Mouse (Mus musculus): Measurements from ENCODE around the gene Zscan26.

DNA sequence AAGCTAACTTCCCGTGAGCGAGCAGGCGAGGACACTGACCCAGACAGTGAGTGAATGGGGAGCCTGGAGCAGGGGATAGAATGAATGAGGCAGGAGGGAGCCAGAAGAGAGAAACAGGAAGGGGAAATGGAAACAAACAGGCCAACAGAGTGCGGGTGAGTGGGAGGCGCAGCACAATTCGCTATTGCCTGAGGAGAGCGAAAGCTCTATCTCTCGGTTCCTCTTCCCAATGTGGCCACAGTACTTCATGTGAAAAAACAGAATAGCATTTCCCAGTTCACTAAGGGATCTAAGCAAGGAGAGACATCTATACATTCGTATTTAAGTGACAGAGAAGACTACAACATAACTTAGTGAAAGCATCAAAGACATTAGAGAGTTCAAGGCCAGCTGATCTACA lies 6.7 kb downstream of the Zscan26 start:
- TF ChIP-seq POLR2A (IDR thresholded peaks at IDR 0.05; ENCODE audit: low read depth, low read length) (no peak), USF2 (conservative IDR thresholded peaks at IDR 0.05; ENCODE audit: low read depth, low read length) (no peak)
